Comparison of ENCODE assay signal across 9 mouse cellular contexts in the genomic region with DNA sequence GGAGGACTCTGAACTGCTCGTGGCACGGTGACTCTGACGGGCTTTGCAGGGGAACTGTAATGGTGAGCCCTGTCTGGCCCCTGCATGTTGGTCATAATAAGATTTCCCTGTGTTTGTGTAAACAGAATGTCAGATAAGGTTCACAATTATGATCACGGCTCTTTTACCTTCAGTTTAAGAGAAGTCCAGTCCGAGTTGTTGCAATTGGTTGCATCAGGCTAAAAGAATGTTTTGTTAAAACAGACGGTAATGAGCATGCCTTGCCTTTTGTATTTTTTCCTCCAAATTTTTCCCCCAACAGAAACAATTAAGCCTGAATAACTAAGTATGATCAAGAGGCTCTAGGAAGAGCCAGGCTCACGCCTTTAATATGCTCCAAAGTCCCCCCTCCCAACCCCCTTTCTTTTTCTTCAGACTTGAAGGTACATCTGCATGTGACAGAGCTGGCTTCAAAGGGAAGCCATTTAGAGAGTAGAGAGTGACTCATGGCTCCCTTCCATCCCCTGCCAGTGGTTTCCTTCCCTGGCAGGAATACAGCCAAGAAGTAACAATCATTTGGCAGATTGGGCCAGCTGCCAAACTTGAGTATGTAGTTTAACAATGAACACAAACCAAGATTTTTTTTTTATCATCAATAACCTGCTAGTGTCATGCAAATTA.
A peak's percentile ranks its signal among the peaks of the same experiment; 100 is the strongest.
DNase-seq lines count a peak whose midpoint lies in the region; ATAC-seq and TF ChIP-seq lines count a peak whose summit lies in the region.
"Had no signal": no experiment of that assay in that cellular context is flagged by ENCODE, and none has a peak within 500 bp of the region (broad histone marks: within the 10 kb centered on the region; RNA-seq: fewer than 3 reads in every experiment).

No protein-coding gene starts in this region.

- TF ChIP-seq EP300 in heart, postnatal 0 days (IDR thresholded peaks at IDR 0.05; ENCODE audit: low read depth), result no peak

- TF ChIP-seq POLR2A in lung, adult 2 months (IDR thresholded peaks at IDR 0.05; ENCODE audit: borderline replicate concordance, extremely low read depth, low read depth, low read length), result no peak

- intact Hi-C loops in heart, postnatal 25 days (cut with DNase I), result no loop called here

- whole genome bisulfite sequencing in heart, postnatal 0 days, result 56% methylated on average over 7 of the region's 7 CpGs
- 23% methylated on average over 7 of the region's 7 CpGs for WGBS in lung, adult 2 months
- WGBS in intestine, postnatal 0 days, result 33% methylated on average over 7 of the region's 7 CpGs

- peak; percentile 27; the same call in 1 of the 2 replicates for ATAC-seq in heart, postnatal 0 days (ENCODE audit: insufficient read depth, low read depth)
- ATAC-seq in intestine, postnatal 0 days, result no peak

- H3K27ac ChIP-seq in heart, postnatal 0 days (ENCODE audit: low read depth), result no peak overlapping the region
- no peak overlapping the region for H3K27ac ChIP-seq in intestine, postnatal 0 days (ENCODE audit: low read depth, low read length)
- H3K27ac ChIP-seq: liver, embryonic 15.5 days had no signal

- H3K4me2 ChIP-seq in heart, postnatal 0 days (ENCODE audit: low read depth, low read length), result no peak overlapping the region
- H3K4me2 ChIP-seq in intestine, postnatal 0 days (replicated peaks; ENCODE audit: low read depth), result no peak overlapping the region
- H3K4me2 ChIP-seq: liver, embryonic 15.5 days had no signal

- no peaks in the 10 kb centered on the region for H3K36me3 ChIP-seq in heart, postnatal 0 days (replicated peaks; ENCODE audit: control insufficient read depth, insufficient read depth, low read length)
- no peaks in the 10 kb centered on the region for H3K36me3 ChIP-seq in intestine, postnatal 0 days (ENCODE audit: control insufficient read depth, insufficient read depth)
- H3K36me3 ChIP-seq: liver, embryonic 15.5 days had no signal

- DNase-seq in heart, postnatal 0 days (ENCODE audit: low spot score), result peak; percentile 57
- DNase-seq in heart, postnatal 25 days (ENCODE audit: low spot score), result no peak
- DNase-seq in 3T3-L1 (ENCODE audit: low read depth, low spot score), result peak; percentile 93
- peak; percentile 31 for DNase-seq in brain, adult 2 months (ENCODE audit: low read depth, low spot score)
- DNase-seq in lung, adult 2 months, result peak; percentile 18
- DNase-seq in thymus, adult 18-20 months, result no peak
- no peak for DNase-seq in T-cell, adult 2 months (ENCODE audit: low spot score)

- H3K9me3 ChIP-seq in heart, postnatal 0 days (replicated peaks; ENCODE audit: control insufficient read depth, low read length), result no peaks in the 10 kb centered on the region
- no peaks in the 10 kb centered on the region for H3K9me3 ChIP-seq in intestine, postnatal 0 days (ENCODE audit: control insufficient read depth)
- H3K9me3 ChIP-seq: liver, embryonic 15.5 days had no signal

- TF ChIP-seq CTCF in heart, postnatal 0 days (IDR thresholded peaks at IDR 0.05; ENCODE audit: low read depth), result no peak
- TF ChIP-seq CTCF in lung, adult 2 months (IDR thresholded peaks at IDR 0.05; ENCODE audit: insufficient read depth, low read length), result no peak
- TF ChIP-seq CTCF in intestine, postnatal 0 days (IDR thresholded peaks at IDR 0.05; ENCODE audit: low read depth), result no peak

- H3K4me1 ChIP-seq in heart, postnatal 0 days (ENCODE audit: control insufficient read depth, insufficient read depth), result no peaks in the 10 kb centered on the region
- H3K4me1 ChIP-seq in lung, adult 2 months (ENCODE audit: control insufficient read depth, insufficient read depth, low read length), result no peaks in the 10 kb centered on the region
- H3K4me1 ChIP-seq in intestine, postnatal 0 days (replicated peaks; ENCODE audit: control insufficient read depth, insufficient read depth, low read length), result no peaks in the 10 kb centered on the region
- H3K4me1 ChIP-seq: liver, embryonic 15.5 days had no signal

- H3K4me3 ChIP-seq in heart, postnatal 0 days (ENCODE audit: low read depth, low read length), result no peak overlapping the region
- no peak overlapping the region for H3K4me3 ChIP-seq in lung, adult 2 months (replicated peaks; ENCODE audit: extremely low read depth, low read depth, low read length)
- H3K4me3 ChIP-seq in intestine, postnatal 0 days (ENCODE audit: low read depth, low read length), result no peak overlapping the region
- H3K4me3 ChIP-seq: liver, embryonic 15.5 days had no signal

- H3K27me3 ChIP-seq in heart, postnatal 0 days (ENCODE audit: control insufficient read depth, insufficient read depth, low read length), result no peaks in the 10 kb centered on the region
- H3K27me3 ChIP-seq in intestine, postnatal 0 days (replicated peaks; ENCODE audit: control insufficient read depth, insufficient read depth, low read length), result no peaks in the 10 kb centered on the region
- H3K27me3 ChIP-seq: liver, embryonic 15.5 days had no signal

- H3K9ac ChIP-seq in heart, postnatal 0 days (replicated peaks; ENCODE audit: low read depth, low read length), result no peak overlapping the region
- no peak overlapping the region for H3K9ac ChIP-seq in intestine, postnatal 0 days (ENCODE audit: low read depth, low read length)
- H3K9ac ChIP-seq: liver, embryonic 15.5 days had no signal

Comparison
In these comparisons a context has a peak if more than half of its experiments do, and no peak if none do; other contexts are left out.
1. DNase-seq: peak in heart, postnatal 0 days (single experiment), 3T3-L1 (single experiment), brain, adult 2 months (single experiment) and lung, adult 2 months (single experiment); none in heart, postnatal 25 days (single experiment), thymus, adult 18-20 months (0 of 2) and T-cell, adult 2 months (single experiment).